Mouse (Mus musculus) activated CD4-positive, CD25-positive, alpha-beta regulatory T cell (primary cell): ENCODE measurements around the gene Eif2d. TPM values are rescaled to one million over a fixed set of nuclear protein-coding genes. Genes with fewer than 3 reads are reported as not detected.

Experiments
- polyA plus RNA-seq, 2 experiments: library from polyadenylated mRNA; unstranded; fragments of 100-300 nt; shearing (Covaris generic); gene quantifications; one replicate each; pipeline ENCODE4 v1.2.1; 2017

Eif2d gene
- 10 to 100 TPM; 62.3 to 68.0 TPM for polyA plus RNA-seq

GRCm38 (mm10) chr1:131153018-131153629, at the start of gene Eif2d:
Eif2d (plus strand) TSS chr1:131153181.

GRCm38 (mm10) chr1:131138191-131139016, 14.6 kb upstream of the Eif2d start, which contains the start of gene Dyrk3:
Dyrk3 (minus strand) TSS chr1:131138340.

Other genes starting within 250 kb of the Eif2d start
- gene Il20, start 241.7 kb upstream of the Eif2d start, polyA plus RNA-seq = under 1 TPM in 1 of 2 experiments, not detected in 1; 0.26 TPM
- not detected for gene Il19, start 213.1 kb upstream of the Eif2d start, polyA plus RNA-seq
- 10 to 100 TPM; 23.4 to 30.3 TPM for gene Il10, start 133.3 kb upstream of the Eif2d start, polyA plus RNA-seq
- gene Mapkapk2, start 55.4 kb upstream of the Eif2d start, polyA plus RNA-seq = 100 to 1,000 TPM; 136 to 153 TPM
- under 1 TPM; 0.33 to 0.82 TPM for gene Dyrk3, start 14.8 kb upstream of the Eif2d start, polyA plus RNA-seq
- gene Rassf5, start 92.1 kb downstream of the Eif2d start, polyA plus RNA-seq = 100 to 1,000 TPM; 332 to 448 TPM
- 100 to 1,000 TPM; 147 to 198 TPM for gene Ikbke, start 126.4 kb downstream of the Eif2d start, polyA plus RNA-seq